Mouse (Mus musculus) neural tube, embryonic 15.5 days (tissue): ENCODE data around the gene Rab3ip. TPM values are rescaled to one million over a fixed set of nuclear protein-coding genes. Genes with fewer than 3 reads are reported as not detected.

ENCODE experiments used
- ATAC-seq: fragments of 200-750 bp; cut with Nextera tagmentation; 2 replicates; pipeline ENCODE4 v1.8.0; 2017; ENCODE audit warnings: mild to moderate bottlenecking, moderate TSS enrichment, moderate library complexity; ENCODE audit not compliant: low FRiP score
- H3K27ac ChIP-seq: fragments of 300-500 bp; sonication (generic); replicated peaks from 2 replicates; pipeline ENCODE4 v1.5.1; 2015; ENCODE audit warnings: mild to moderate bottlenecking, inconsistent platforms
- H3K27me3 ChIP-seq: fragments of 300-500 bp; sonication (generic); replicated peaks from 2 replicates; pipeline ENCODE4 v1.6.1; 2015; ENCODE audit warnings: inconsistent platforms
- H3K36me3 ChIP-seq: fragments of 300-500 bp; sonication (generic); 2 replicates; pipeline ENCODE4 v1.6.1; 2015; ENCODE audit warnings: inconsistent platforms
- H3K4me1 ChIP-seq: fragments of 300-500 bp; sonication (generic); 2 replicates; pipeline ENCODE4 v1.6.1; 2015; ENCODE audit warnings: inconsistent platforms
- H3K4me2 ChIP-seq: fragments of 300-500 bp; sonication (generic); 2 replicates; pipeline ENCODE4 v1.6.1; 2015; ENCODE audit warnings: inconsistent platforms, mild to moderate bottlenecking, moderate library complexity
- H3K4me3 ChIP-seq: fragments of 300-500 bp; sonication (generic); replicated peaks from 2 replicates; pipeline ENCODE4 v1.5.1; 2015; ENCODE audit warnings: mild to moderate bottlenecking, inconsistent platforms
- H3K9ac ChIP-seq: fragments of 300-500 bp; sonication (generic); replicated peaks from 2 replicates; pipeline ENCODE4 v1.6.1; 2015; ENCODE audit warnings: mild to moderate bottlenecking, inconsistent platforms
- H3K9me3 ChIP-seq: fragments of 300-500 bp; sonication (generic); replicated peaks from 2 replicates; pipeline ENCODE4 v1.6.1; 2016; ENCODE audit warnings: inconsistent platforms
- WGBS: fragments of 180-500 bp; shearing (Covaris S2); methylation state at CpG from one replicate; pipeline ENCODE4 v1.1.7; 2015; ENCODE audit warnings: mixed read lengths; 5-methylcytosine and 5-hydroxymethylcytosine counted together
- polyA plus RNA-seq: library from polyadenylated mRNA; unstranded; fragments of >200 nt; fragmentation: Nextera tagmentation; extraction: Ambion mirVana; gene quantifications from 2 replicates; pipeline ENCODE4 v1.2.1, GENCODE M21; 2015

Rab3ip gene
- polyA plus RNA-seq, 1 experiment from 2014 or later: 54.6 TPM

GRCm38 (mm10) chr10:116956483-116957158, 6.1 kb upstream of the Rab3ip start:
- Histone ChIP-seq H3K4me3 (no peak overlapping the region), H3K4me1 (no peaks in the 10 kb centered on the region), H3K36me3 (no peaks in the 10 kb centered on the region), H3K27me3 (no peaks in the 10 kb centered on the region), H3K9ac (no peak overlapping the region), H3K9me3 (0 out of 2 replicates have a peak, but pooled peaks cover 2% of the 10 kb centered on the region), H3K4me2 (no peak overlapping the region), H3K27ac (no peak overlapping the region)
- WGBS: 90% methylated on average over 11 of the region's 11 CpGs
- ATAC-seq: no peak

DNA sequence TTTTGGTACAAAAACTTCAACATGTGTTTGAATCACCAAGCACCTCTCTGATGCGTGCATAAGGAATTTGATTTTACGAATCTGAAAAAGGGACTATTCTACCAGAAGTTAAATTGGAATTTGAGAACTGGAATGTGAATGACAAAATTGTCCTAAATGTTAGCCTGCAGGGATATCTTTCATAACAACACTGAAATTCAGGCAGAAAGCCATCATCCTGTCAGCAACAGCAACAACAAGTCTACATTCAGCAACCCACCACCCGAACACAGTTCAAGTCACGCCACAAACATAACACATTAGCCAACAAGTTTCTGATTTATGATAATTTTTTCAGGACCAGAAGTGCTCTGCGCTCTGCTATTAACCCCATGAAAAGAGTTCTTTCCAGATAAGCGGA, 4.6 kb upstream of the Rab3ip start:
- H3K9ac ChIP-seq: no peak overlapping the region
- no peak for ATAC-seq
- H3K4me3 ChIP-seq: no peak overlapping the region
- H3K4me2 ChIP-seq: no peak overlapping the region
- H3K36me3 ChIP-seq: no peaks in the 10 kb centered on the region
- H3K9me3 ChIP-seq: 0 out of 2 replicates have a peak, but pooled peaks cover 2% of the 10 kb centered on the region
- no peaks in the 10 kb centered on the region for H3K27me3 ChIP-seq
- no peak overlapping the region for H3K27ac ChIP-seq
- peaks cover 3% of the 10 kb centered on the region; the same call in 1 of the 2 replicates for H3K4me1 ChIP-seq
- WGBS: 98% methylated on average over 6 of the region's 6 CpGs

GRCm38 (mm10) chr10:116950886-116951285, 317 bp upstream of the Rab3ip start:
- H3K27me3 ChIP-seq: no peaks in the 10 kb centered on the region
- no peaks in the 10 kb centered on the region for H3K36me3 ChIP-seq
- H3K4me2 ChIP-seq: peak overlapping the region; percentile 59
- ATAC-seq: no peak
- WGBS: 12% methylated on average over 5 of the region's 5 CpGs
- H3K4me1 ChIP-seq: peaks cover 28% of the 10 kb centered on the region
- H3K9me3 ChIP-seq: 0 out of 2 replicates have a peak, but pooled peaks cover 2% of the 10 kb centered on the region
- peak overlapping the region; percentile 83 for H3K4me3 ChIP-seq
- 0 out of 2 replicates have a peak overlapping the region, but pooled peaks have one; percentile 10 for H3K9ac ChIP-seq
- no peak overlapping the region for H3K27ac ChIP-seq

DNA sequence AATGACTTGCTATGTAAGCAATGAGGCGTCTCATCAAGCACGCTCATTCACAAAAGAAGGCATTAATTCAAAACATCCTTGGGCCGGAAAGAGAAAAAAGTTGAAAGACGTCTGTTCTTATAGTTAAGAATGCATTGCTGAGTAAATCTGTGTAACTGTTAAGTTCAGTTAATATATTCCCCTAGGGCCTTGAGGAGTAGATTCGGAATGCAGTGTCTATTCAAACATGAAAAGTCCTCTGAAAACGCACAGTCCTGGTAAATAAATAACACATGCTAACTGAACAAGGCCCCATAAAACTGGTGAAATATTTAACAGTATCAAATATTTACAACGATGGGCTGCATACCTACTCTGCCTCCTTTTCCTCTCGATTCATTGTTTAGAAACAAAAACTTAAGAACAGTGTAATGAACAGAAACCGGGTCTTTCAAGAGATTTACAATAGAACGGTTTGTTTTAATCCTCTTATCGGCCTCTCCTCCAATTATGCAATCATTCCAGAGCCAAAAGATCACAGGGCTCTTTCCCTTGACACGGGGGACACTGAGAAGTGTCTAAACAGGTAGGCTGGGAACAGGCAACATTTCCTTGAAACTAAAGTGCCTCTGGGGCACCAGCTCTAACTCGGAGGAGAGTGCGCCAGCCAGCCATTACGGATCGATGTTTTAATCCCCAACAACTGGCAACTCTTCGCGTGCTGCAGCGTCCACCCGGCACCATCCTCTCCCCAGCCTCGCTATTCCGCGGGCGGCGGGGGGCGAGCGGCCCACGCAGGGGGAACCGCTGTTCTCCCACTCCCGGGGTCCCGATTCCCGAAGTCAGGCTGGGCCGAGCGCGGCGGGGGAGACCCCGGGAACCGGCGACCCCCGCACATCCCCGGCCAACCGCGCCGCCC, 1.2 kb downstream of the Rab3ip start:
- peak overlapping the region; percentile 80 for H3K9ac ChIP-seq
- no peaks in the 10 kb centered on the region for H3K27me3 ChIP-seq
- 0 out of 2 replicates have a peak, but pooled peaks cover 2% of the 10 kb centered on the region for H3K9me3 ChIP-seq
- H3K4me2 ChIP-seq: peak overlapping the region; percentile 76
- WGBS: under 1% methylated on average over 40 of the region's 44 CpGs
- H3K4me3 ChIP-seq: peak overlapping the region; percentile 83
- H3K27ac ChIP-seq: peak overlapping the region; percentile 87
- peaks cover 34% of the 10 kb centered on the region for H3K4me1 ChIP-seq
- H3K36me3 ChIP-seq: no peaks in the 10 kb centered on the region
- ATAC-seq: peak; percentile 30

GRCm38 (mm10) chr10:116948414-116948813, 2.2 kb downstream of the Rab3ip start:
- WGBS: 76% methylated on average over 9 of the region's 9 CpGs
- H3K27ac ChIP-seq: no peak overlapping the region
- no peak overlapping the region for H3K9ac ChIP-seq
- no peaks in the 10 kb centered on the region for H3K36me3 ChIP-seq
- H3K4me3 ChIP-seq: peak overlapping the region; percentile 83
- H3K9me3 ChIP-seq: 0 out of 2 replicates have a peak, but pooled peaks cover 2% of the 10 kb centered on the region
- H3K4me1 ChIP-seq: peaks cover 34% of the 10 kb centered on the region
- H3K27me3 ChIP-seq: no peaks in the 10 kb centered on the region
- peak overlapping the region; percentile 76 for H3K4me2 ChIP-seq
- ATAC-seq: no peak

DNA sequence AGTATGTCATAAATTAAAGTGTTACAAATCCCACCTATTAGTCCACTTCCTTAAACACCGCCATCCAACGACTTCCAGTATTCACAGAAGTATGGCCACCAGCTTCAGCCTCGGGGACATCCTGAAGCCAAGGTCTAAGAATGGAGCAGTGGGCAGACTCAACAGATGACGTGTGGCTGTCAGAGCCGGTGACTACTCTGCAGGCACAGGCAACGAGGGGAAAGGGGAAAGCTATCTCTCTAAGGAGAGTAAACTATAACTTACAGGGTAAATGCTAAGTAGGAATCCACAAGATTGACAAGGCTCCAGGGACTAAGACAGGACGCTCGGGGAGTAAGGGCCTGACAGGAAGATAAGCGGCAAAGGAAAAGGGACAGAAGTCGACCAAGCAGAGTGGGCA, 5.6 kb downstream of the Rab3ip start:
- ATAC-seq: no peak
- Histone ChIP-seq H3K27ac (no peak overlapping the region), H3K9ac (no peak overlapping the region), H3K27me3 (no peaks in the 10 kb centered on the region), H3K36me3 (peaks cover 7% of the 10 kb centered on the region), H3K4me2 (no peak overlapping the region), H3K4me1 (peaks cover 31% of the 10 kb centered on the region), H3K4me3 (no peak overlapping the region), H3K9me3 (no peaks in the 10 kb centered on the region)
- WGBS: 62% methylated on average over 10 of the region's 10 CpGs

DNA sequence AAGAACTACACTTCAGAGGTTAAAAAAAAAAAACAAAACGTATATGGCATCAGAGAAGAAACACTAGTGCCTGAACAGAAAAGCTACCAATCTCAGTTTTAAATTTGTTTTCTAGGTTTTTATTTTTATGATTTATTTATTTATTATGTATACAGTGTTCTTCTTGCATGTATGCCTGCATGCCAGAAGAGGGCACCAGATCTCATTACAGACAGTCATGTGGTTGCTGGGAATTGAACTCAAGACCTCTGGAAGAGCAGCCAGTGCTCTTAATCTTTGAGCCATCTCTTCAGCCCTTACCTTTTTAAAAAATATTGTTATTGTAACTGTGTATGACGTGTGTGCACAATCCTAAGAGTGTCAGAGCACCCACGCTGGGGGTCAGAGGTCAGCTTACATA, 6.4 kb downstream of the Rab3ip start:
- no peaks in the 10 kb centered on the region for H3K9me3 ChIP-seq
- 93% methylated on average over 3 of the region's 3 CpGs for WGBS
- H3K27ac ChIP-seq: no peak overlapping the region
- H3K4me2 ChIP-seq: no peak overlapping the region
- H3K36me3 ChIP-seq: peaks cover 8% of the 10 kb centered on the region
- no peaks in the 10 kb centered on the region for H3K27me3 ChIP-seq
- no peak overlapping the region for H3K9ac ChIP-seq
- no peak for ATAC-seq
- H3K4me1 ChIP-seq: peaks cover 27% of the 10 kb centered on the region
- H3K4me3 ChIP-seq: no peak overlapping the region

DNA sequence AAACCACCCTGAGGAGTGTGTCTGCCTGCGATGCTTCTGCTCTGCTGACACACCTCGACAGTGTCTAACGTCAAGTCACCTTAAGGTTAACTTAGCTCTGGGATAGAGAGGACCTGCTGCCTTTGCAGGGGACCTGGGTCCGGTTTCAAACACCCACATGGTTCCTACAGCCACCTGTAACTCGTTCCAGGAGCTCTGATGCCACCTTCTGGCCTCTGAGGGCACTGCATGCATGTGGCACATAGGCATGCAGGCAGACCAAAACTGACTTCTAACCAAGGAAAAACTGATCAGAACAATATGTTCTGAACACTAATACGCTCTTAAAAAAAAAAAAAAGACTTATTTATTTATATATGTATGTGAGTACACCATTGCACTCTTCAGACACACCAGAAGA, 7.5 kb downstream of the Rab3ip start:
- no peaks in the 10 kb centered on the region for H3K27me3 ChIP-seq
- ATAC-seq: no peak

GRCm38 (mm10) chr10:116935028-116935427, 15.5 kb downstream of the Rab3ip start:
- H3K4me2 ChIP-seq: no peak overlapping the region
- H3K27ac ChIP-seq: no peak overlapping the region
- H3K9ac ChIP-seq: no peak overlapping the region
- ATAC-seq: no peak
- no peaks in the 10 kb centered on the region for H3K9me3 ChIP-seq
- no peak overlapping the region for H3K4me3 ChIP-seq
- 46% methylated on average over 12 of the region's 12 CpGs for WGBS
- H3K27me3 ChIP-seq: no peaks in the 10 kb centered on the region
- peaks cover 44% of the 10 kb centered on the region for H3K36me3 ChIP-seq
- H3K4me1 ChIP-seq: no peaks in the 10 kb centered on the region

More for the DNA sequence above, 7.5 kb downstream of the Rab3ip start:
- Histone ChIP-seq H3K36me3 (peaks cover 19% of the 10 kb centered on the region), H3K4me3 (no peak overlapping the region), H3K4me1 (peaks cover 17% of the 10 kb centered on the region), H3K9ac (no peak overlapping the region), H3K9me3 (no peaks in the 10 kb centered on the region), H3K4me2 (no peak overlapping the region), H3K27ac (no peak overlapping the region)
- 95% methylated on average over 6 of the region's 6 CpGs for WGBS

GRCm38 (mm10) chr10:116933794-116934193, 16.8 kb downstream of the Rab3ip start:
- H3K27ac ChIP-seq: no peak overlapping the region
- WGBS: 97% methylated on average over 7 of the region's 7 CpGs
- no peak overlapping the region for H3K4me2 ChIP-seq
- no peaks in the 10 kb centered on the region for H3K27me3 ChIP-seq
- no peak overlapping the region for H3K9ac ChIP-seq
- H3K36me3 ChIP-seq: peaks cover 39% of the 10 kb centered on the region
- no peaks in the 10 kb centered on the region for H3K4me1 ChIP-seq
- no peak for ATAC-seq
- no peak overlapping the region for H3K4me3 ChIP-seq
- no peaks in the 10 kb centered on the region for H3K9me3 ChIP-seq

DNA sequence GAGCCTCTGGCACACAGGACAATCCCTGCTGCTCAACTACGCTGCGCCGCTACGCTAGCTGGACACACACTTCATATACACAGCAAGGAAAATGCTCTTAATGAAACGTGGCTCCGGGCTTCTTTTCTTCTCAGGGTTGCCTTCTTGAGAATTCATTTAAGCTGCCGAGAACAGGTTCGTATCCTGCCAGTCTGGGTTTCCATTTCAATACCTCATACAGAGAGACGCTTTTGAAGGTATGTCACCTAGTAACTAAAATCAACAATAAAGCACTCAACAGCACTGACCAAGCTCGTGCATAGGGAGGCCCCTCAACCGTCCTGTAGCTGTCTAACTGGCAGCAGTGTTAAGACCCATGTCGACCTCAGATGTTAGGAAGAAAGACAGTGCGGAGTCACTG, 18.2 kb downstream of the Rab3ip start:
- Histone ChIP-seq H3K4me2 (no peak overlapping the region), H3K9ac (no peak overlapping the region), H3K27ac (no peak overlapping the region), H3K36me3 (peaks cover 29% of the 10 kb centered on the region), H3K27me3 (no peaks in the 10 kb centered on the region), H3K4me1 (no peaks in the 10 kb centered on the region), H3K9me3 (no peaks in the 10 kb centered on the region), H3K4me3 (no peak overlapping the region)
- no peak for ATAC-seq
- WGBS: 87% methylated on average over 13 of the region's 13 CpGs
